Mouse (Mus musculus) thymus, postnatal 14 days (tissue): ENCODE results near the gene Ptk6.

Experiments
- DNase-seq: peaks from one replicate; pipeline ENCODE4 v3.0.0; 2021

Ptk6 gene

DNA sequence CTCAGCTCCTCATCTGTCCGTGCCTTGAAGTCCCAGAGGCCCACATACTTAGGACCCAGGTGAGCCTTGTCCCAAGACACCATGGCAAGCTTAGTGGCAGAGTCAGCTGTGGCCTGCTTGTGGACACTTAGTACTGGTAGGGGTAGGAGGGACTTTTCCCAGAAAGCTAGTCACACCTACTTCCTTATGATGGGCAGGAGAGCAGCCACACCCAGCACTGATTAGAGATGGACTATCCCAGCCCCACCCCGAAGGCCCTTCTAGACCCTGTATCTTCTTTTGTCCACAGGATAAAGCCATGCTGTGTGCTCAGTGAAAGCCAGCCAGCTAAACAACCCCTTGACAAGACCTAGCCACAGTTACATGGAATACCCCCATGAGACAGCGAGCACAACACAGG is at the start of gene Ptk6:
Gene Ptk6, minus strand, starts transcription at position 368 of the 400 bp plus-strand sequence.
- no peak for DNase-seq

DNA sequence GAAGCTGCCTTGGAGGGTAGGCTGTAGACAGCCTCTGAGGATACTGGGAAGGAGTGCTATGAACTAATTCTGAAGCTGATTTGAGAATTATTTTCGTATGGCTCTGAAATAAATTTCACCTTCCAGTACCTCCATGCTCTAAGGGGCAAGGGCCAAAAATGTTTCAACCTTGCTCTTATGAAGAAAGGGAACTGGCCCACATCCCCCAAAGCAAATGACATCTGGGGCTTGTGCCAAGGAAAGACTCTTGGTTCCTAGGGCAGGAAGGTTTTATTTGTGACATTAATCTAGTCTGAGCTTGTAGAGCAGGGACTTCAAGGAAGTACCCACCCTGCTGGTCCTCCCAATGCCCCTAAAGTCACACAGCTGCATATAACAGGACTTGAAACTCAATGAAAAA is 49.3 kb upstream of the Ptk6 start:
- no peak for DNase-seq

DNA sequence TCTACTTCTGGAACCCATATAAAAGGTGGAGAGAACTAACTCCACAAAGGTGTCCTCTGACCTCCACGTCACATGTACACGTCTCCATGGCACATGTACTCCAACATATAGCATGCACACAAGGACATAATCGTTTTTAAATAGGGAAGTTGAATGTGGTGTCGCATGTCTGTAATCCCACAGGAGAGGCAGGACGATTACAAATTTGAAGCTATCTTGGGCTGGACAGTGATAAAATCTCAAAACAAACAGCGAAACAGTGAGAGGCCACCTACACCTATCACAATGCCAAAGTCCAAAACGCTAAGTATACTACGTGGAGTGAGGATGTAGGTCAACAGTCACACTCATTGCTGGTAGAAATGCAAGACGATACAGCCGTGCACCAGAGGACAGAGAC is 46.6 kb upstream of the Ptk6 start:
- DNase-seq = no peak

DNA sequence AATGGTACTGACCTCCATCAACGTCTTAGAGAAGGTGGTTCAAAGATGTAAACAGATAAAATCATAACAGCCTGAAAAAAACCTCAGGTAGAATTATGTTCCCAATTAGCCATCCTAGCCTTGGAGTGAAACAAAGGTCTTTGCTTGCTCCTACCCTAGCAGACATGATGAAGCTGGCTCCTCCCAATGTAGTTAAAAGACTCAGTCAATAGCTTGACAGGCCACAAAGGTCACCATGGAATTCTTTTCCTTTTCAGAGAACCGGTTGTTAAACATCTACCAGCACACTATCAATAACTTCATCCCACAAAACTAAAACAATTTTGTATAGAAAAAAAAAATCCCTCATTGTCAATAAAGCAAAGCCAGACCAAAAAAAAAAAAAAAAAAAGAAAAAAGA is 42.4 kb upstream of the Ptk6 start:
- DNase-seq = no peak

DNA sequence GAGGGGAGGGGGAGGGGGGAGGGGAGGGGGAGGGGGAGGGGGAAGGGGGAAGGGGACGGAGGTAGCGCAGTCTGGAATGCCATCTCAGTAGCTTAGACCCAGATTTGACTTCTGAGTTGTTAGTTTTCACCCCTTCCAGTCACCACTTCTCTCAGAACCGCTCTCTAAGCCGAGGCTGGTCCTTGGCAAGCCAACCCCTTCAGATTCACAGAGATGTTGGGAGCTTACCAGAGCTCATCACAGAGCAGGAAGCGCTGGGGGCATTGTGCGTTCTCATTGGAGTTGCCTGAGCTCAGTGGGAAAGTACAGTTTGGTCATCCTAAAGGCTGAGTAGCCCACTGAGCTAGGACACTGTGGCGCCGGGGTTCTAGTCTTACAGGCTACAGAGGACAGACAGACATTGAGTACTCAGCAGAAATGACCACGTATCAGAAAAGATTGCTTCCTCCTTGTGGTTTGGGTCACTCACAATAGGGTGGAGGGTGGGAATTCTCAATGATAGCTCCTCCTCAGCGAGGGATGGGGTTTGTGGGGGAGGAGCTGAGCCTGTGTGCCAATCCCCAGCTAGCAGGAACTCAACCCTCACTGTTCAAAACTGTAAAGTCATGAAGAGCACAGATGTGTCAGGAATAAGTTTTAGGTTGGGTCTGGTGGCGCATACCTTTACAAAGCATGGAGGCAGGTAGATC is 41.3 kb upstream of the Ptk6 start:
- no peak for DNase-seq

DNA sequence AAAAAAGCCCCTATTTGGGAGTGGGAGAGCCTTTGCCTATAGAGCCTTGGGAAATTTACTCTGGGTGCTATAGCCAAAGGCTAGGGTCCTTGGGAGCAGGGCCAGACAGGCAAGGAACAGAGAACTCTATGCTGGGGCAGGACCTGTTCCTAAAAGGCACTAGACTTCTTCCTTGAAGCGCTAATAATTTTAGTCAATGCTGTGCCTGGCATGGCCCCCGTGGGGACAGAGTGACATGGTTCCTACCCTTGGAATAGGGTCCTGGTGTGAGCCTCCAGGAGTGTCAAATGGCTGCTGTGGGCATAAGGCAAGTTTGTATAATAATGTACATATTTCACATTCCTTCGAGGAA is 39.7 kb upstream of the Ptk6 start:
- DNase-seq = no peak

DNA sequence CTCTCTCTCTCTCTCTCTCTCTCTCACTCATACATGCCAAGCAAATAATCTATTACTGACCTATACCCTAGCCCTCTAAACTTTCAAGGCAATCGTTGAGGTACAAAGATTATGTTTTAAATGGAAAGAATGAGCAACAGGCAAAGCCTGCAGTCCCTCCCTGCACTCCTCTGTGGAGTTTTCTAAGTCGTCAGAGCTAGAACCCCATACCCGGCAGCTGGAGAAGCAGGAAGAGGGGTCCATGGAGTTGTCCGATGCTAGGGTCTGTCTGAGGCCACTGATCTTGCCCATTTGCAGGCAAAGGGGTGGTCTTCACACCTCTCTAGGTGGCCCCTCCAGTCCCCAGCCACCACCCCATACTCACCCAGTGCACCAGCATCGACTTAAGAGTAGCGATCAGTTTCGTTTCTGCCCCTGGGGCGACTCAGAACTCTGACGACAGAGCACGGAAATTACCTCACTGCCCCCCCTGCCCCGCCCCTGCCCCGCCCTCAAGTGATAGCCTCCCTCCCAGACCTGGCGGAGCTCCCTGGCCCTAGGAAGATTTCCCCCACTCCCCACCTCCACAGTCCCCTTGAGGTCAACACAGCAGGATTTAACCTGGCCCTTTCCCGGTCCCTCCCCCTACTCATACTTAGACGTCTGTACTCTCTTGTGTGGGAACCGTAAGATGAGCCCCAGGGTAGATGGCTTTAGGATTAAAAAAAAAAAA is 39.2 kb upstream of the Ptk6 start, which contains the start of gene Helz2:
Gene Helz2, minus strand, starts transcription at position 426 of the 712 bp plus-strand sequence.
- DNase-seq = peak; percentile 73

DNA sequence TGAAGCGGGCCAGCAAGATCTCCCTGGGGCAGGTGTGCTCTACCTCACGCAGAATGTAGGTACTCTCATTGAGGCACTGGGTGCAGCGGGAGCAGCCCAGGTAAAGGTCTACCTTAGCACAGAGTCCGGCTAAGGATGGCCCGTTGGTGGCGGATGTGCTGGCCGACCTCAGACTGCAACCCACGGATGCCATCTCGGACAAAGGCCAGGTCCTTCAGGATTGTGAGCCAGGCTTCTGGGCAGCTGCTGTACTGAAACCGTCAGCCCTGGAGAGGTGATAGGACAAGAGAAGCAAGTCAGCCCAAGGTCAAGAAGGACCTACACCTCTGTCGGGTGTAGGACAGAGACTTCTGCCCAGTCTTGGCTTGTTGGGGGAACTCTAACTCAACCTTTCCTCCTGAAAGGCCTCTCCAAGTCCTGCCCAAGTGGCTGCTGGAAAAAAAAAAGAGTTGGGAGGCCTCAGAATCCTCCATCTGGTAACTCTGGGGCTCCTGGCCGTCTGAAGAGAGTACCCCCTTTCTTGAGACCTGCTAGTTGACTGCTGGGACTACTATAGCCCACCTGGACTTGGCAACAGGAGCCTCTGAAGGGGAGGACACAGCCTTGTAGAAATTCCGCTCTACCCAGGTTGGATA is 38.3 kb upstream of the Ptk6 start:
- DNase-seq = no peak

DNA sequence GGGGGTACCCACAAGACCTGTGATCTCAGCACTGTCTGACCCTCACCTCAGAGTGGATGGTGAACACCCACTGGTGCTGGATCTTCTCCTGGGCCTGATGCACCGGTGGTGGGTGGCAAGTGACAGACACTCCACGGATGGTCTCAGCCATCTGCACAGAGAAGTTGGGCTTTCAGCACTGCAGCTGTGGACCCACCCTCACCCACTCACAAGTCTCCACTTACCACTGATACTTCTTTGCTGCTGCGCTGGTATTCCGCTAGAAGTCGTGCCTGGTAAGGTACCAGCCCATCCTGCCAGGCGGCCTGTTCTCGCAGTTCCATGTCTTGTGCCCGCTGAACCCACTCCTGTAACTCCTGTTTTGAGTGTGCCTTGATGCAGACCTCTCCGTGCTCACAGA is 36.7 kb upstream of the Ptk6 start:
- no peak for DNase-seq

DNA sequence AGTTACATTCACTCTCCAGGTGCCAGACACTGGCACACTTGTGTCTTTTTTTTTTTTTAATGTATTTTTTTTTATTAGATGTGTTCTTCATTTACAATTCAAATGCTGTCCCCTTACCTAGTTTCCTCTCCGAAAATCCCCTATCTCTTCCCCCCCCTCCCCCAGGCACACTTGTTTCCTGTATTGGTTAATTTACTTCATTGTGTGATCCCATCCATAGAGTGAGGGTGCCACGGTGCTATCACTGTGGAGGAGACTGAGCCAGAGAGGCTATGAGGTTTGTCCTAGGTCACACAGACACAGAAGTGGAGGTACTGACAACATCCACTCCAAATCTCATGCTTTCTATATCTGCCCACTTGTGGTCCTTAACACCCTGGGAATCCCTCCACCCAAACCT is 36.3 kb upstream of the Ptk6 start:
- DNase-seq = no peak

DNA sequence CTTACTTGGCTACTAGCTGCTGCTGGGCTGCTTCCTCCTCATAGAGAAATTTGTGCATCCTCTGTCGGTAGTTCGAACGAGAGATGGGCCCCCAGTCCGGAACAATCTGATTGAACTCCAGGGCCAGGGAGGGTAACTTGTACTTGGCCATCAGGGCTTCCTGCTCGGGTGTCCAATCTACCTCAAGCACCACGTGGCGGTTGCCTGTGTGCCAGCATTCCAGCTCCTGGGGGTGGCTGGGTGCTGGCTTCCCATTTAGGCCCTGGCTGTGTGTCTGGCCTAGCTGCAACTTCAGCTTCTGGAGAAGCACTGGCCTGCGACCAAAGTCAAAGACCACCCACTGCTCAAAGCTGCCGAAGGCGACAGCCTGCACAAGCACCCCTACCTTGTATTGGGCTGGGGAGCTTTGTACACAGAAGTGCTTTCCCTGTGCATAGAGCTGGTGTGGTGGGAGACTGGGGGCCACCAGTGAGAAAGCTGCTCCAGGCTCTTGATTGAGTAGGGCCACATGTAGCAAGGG is 35.6 kb upstream of the Ptk6 start:
- no peak for DNase-seq

DNA sequence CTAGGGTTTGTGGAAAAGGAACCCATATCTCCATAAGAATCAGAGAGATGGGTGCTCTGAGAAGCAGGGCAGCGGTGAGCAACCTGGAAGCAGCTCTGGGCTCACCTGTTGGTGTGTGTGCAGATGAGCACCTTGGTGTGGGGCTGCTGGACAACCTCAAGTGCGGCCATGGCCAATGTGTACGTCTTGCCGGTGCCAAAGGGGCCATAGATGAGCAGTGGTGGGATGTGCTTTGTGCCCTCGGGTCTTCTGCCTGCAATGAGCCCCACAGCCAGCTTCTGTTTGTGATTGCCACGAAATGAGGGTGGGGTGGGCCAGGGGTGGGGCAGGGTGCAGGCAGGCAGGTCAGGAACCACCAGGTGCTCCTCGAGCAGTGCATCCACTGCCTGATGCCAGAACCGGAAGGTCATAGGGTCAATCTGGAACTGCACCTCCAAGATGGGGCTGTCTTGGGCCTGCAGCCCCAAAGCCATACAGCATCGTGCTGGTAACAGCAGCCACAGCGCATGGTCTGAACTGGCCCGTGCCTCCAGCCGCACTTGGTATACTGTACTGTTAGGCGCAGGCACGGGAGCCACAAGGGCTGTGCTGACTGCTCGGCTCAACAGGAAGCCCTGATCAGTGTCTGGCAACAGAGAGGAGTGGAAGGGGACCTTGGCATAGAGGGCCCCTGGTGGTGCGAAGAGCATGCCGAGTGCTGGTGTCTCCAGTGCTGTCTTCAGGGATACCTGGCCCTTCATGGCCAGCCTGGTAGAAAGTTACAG is 34.8 kb upstream of the Ptk6 start:
- DNase-seq = no peak

DNA sequence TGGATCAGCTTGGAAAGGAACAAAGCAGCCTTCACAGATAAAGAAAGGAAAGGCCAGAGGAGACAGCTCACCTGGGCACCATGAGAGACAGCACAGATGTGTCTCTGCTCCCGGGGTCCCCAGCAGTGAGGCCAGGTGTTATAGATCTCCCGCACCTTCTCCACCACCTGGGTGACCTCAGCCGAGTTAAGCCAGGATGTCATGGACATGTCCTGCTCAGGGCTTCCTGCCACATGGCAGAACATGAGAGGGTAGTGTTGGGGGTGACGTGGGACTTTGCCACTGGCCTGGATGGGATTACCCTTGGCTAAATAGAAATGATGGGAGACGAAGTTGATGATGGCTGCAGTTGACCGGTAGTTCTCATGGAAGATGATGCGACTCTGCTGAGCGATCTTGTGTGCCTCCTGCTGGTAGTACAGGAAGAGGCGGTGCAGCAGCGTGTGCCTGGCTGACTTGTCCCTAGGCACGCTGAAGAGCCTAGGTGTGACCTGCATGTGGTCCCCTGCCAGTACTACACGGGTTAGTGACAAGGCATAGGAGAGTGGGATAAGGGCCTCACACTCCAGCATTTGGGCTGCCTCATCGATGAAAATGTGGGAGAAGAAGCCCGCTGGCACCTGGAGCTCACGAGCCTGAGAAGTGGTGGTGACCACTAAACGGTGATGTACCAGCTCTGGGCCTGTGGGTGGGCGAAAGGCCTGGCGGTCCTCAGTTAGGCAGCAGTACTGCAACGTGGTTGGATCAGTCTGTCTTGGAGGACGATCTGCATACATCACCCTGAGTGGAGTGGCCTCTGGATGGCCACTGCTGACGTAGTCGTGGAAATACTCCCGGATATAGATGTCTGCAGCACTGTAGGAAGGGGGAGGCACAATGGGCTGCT is 33.3 kb upstream of the Ptk6 start:
- DNase-seq = no peak

DNA sequence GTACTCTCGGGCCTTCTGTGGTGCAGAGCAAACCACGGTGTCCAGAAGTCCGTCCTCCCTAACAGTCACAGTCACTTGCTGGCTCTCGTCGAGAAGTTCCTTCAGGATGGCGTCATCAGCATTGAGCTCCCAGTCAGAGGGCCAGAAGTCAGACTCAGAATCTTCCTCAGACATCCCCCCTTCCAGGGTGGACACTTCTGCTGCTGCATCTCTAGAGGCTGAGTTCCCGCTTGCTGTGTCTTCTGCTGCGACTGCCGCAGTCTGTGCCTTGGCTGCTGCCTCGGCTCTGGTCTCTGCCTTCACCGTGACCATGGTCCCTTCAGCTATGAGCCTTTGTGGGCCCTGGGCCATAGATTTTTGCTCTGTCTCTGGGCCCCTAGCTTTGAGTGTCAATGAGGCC is 32.1 kb upstream of the Ptk6 start:
- no peak for DNase-seq

DNA sequence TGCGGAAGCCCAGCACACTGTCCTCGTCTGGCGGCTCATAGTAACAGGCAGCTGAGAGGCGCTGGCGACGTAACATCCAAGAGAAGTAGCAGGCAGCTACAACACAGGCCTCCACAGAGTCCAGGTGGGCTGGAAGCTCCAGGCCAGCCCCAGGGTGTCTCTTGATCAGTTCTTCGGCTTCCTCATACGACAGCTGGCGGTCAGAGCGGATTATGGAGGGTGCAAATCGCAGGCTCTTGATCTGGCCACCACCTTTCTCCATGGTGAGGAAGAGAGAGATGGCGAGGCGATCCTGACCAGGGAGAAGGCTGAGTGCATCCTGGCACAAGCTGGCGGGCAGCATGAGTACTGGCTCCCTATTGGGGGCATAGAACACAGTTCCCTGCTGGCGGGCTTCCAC is 30.9 kb upstream of the Ptk6 start:
- DNase-seq = peak; percentile 3

DNA sequence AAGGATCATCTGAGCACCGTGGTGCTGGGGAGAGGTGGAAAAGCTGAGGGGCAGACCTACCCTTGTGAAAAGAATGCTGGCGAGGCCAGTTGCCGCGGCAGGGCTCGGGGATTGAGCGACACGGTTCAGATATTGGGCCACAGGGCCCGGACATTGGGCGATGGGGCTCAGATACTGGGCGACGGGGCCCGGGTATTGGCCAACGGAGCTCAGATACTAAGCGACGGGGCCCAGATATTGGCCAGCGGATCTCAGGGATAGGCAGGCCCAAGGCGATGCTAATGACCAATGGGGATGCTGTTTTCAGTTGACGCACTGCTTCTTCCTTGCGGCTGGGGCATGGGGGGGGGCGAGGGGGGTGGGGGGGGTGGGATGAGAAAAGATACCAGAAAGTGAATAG is 28.6 kb upstream of the Ptk6 start:
- DNase-seq = no peak

DNA sequence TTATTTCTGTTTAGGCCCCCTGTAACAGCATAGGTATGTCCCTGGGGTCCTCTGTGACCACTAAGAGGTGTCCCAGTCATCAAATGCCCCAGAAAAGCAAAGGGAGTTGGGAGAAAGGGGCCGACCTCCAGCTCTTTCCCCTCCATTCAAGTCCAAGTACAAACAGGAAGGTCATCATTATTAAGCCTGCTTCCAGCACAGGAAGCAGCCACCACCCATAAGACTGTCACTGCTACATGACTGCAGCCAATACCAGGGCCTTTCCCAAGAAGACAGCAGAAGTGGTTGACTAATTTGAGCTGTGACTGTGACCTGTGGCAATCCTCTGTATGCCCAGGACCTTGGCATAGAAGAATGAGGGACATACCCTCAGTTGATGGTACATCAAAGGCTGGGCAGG is 25.7 kb upstream of the Ptk6 start:
- DNase-seq = no peak

DNA sequence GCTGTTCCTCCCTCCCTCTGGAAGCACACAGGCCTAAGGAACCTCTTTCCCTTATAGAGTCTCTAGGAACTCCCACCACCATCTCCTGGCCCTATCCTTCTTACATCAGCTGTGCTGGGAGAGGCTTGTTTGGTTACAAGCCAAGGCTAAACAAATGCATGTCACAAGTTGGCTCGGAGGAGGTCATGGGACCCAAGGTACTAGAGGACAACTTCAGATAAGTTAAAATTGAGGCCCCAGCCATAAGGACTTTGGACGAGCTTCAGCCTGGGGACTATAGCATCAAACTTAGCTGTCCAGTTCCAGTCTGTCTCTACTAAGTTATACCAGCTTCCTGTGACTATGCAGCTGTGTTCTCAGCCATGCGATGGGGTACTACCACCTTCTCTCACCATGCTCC is 24.5 kb upstream of the Ptk6 start:
- no peak for DNase-seq

DNA sequence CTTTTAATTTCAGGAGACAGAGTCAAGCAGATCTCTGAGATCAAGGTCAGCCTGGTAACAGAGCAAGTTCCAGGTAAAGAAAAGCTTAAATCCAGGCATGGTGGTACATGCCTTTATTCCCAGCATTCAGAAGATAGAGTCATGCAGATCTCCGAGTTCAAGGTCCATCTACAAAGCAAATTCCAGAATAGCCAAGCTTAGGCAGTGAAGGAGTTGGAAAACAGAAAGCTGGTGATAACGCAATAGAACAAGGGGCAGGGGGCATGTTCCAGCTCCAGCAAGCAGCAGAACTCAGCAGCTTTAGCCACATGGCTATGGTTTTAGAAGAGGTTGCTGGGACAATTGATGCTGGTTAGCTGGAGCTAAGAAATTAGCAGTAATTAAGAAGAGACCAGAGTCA is 22.4 kb upstream of the Ptk6 start:
- no peak for DNase-seq

DNA sequence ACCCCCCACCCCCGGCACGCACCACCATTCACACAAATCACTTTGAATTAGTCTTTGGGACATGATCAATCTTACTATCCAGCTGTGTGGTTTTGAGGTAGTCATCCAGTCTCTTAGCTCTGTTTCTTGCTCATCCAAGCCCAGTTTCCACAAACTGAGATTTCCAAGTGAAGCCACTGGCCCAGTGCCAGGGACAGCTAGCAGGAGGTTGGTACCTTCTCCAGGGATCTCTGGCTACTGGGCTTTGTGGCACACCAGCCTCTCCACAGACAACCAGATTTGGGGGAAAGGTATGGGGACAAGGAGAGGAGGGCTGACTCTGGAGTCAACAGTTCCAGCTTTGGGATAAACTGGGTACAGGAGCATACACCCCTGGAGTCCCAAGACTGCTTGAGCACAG is 17.8 kb upstream of the Ptk6 start:
- peak; percentile 28 for DNase-seq

DNA sequence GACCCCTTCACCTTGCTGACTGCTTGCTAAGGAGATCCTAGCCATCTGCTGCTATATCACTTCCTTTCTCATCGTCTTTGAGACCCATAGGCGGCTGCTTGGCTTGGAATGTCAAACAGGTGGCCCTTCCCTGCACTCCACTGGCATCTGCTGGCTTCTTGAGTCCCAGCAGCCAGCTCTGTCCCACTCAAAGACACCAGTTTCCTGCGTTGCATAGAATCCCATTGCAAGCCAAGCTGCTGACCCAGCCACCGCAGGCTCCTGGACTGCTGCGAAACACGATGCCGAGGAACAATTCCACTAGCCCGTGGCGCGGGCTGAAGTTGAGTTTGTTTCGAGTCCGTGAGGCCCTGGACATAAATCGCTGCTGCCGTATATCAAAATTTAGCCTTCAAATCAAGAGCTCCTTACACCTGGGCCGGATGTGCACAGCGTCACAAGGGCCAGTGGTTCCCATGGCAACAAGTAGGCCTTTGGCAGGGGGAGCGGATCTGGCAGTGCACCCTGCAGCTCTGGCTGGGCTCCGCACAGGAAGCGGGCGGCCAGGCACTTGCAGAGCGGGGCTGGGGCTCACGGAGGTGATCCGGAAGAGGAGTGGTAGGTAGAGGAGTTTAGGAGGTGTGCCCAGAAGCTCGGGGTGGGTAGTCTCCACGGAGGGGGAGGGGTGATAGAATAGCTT is 17.1 kb upstream of the Ptk6 start, which contains the start of gene Fndc11:
Gene Fndc11, plus strand, starts transcription at position 476 of the 679 bp plus-strand sequence.
- peak; percentile 95 for DNase-seq
